Mouse (Mus musculus): ENCODE measurements around the gene Eftud2.

- TF ChIP-seq CTCF (IDR thresholded peaks at IDR 0.05; ENCODE audit: control insufficient read depth, insufficient read depth, insufficient replicate concordance, low read depth, low read length) (no peak), POLR2A (IDR thresholded peaks at IDR 0.05; ENCODE audit: control insufficient read depth, low read depth, low read length) (no peak)
Measured at GRCm38 (mm10) chr11:102835549-102835948, 45.2 kb downstream of the Eftud2 start, which contains the start of gene Higd1b.
